Mouse (Mus musculus): ENCODE data around the gene Havcr2. TPM values are rescaled to one million over a fixed set of nuclear protein-coding genes. Genes with fewer than 3 reads are reported as not detected.

Havcr2 gene
- polyA plus RNA-seq, 1 experiment from 2014 or later: 0.21 TPM

DNA sequence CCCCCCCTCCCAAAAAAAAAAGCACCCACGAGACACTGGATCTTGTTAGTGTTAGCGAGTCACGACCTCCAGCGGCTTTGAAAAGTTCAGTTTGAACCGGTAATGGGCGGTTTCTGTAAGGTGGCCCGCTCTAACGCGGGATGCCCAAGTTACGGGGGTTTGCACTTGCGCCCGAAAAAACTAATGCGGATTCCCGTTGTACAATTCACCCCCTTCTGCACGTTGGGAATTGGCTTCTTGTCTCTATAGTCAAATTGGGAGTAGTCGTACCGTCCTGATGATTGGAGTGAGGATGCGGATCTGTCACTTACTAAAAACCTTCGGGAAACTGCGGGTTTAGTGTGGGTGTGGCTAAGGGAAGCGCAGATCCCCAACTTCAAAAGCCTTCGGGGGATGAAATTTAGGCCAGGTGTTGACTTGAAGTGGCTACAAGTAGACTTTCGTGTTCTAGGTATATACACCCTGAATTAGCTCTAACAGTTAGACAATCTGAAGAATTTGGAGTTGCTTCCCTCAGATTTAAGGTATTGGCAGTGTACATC, 17.2 kb upstream of the Havcr2 start:
- H3K27ac ChIP-seq (ENCODE audit: low read depth, low read length): peak overlapping the region; percentile 96
- ATAC-seq: peak; percentile 7; the same call in 1 of the 2 replicates
- WGBS: 1% methylated on average over 23 of the region's 23 CpGs

DNA sequence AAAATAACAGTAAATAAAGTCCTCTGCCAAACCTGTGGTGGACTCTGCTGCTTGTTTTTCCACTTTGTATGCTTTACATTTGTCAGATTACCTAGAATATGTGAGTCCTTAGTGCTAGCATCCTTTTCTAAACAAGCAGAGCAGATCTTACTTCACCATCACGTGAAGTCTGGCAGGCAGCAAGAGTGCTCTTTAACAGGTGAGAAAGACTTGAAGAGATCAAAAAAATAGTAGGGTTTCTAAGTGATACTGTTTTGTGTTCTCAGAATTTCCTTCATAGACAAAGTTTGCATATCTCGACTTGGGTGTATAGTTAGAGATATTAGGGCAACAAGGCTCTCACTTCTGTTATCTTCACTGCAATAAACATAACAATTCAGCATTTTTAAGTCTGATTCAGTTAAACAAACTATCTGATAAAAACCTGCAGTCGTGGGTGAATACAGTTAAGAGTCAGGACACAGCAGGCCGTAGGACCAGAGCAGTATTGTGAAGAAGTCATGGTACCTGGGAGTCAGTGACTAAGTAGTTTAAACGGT, 15.7 kb upstream of the Havcr2 start:
- no peaks in the 10 kb centered on the region for H3K27me3 ChIP-seq (replicated peaks; ENCODE audit: control insufficient read depth, insufficient read depth, low read length)
- H3K4me3 ChIP-seq (ENCODE audit: low read depth, low read length): no peak overlapping the region
- peaks cover 3% of the 10 kb centered on the region; the same call in 1 of the 2 replicates for H3K4me1 ChIP-seq (replicated peaks; ENCODE audit: control insufficient read depth, insufficient read depth, low read length)
- no peak overlapping the region for H3K9ac ChIP-seq (ENCODE audit: low read depth, low read length)
- no peak for TF ChIP-seq CTCF (IDR thresholded peaks at IDR 0.05; ENCODE audit: low read depth)
- 53% methylated on average over 5 of the region's 5 CpGs for WGBS
- no peak overlapping the region for H3K27ac ChIP-seq (ENCODE audit: low read depth, low read length)
- no peaks in the 10 kb centered on the region for H3K9me3 ChIP-seq (ENCODE audit: control insufficient read depth)
- H3K4me2 ChIP-seq (replicated peaks; ENCODE audit: low read depth): no peak overlapping the region
- no peak for ATAC-seq
- peaks cover 15% of the 10 kb centered on the region; the same call in 1 of the 2 replicates for H3K36me3 ChIP-seq (ENCODE audit: control insufficient read depth, insufficient read depth)

More for the DNA sequence above, 17.2 kb upstream of the Havcr2 start:
- Histone ChIP-seq H3K4me1 (replicated peaks; ENCODE audit: control insufficient read depth, insufficient read depth, low read length) (peaks cover 3% of the 10 kb centered on the region; the same call in 1 of the 2 replicates), H3K36me3 (ENCODE audit: control insufficient read depth, insufficient read depth) (peaks cover 9% of the 10 kb centered on the region; the same call in 1 of the 2 replicates), H3K4me3 (ENCODE audit: low read depth, low read length) (peak overlapping the region; percentile 100), H3K9me3 (ENCODE audit: control insufficient read depth) (no peaks in the 10 kb centered on the region), H3K9ac (ENCODE audit: low read depth, low read length) (peak overlapping the region; percentile 97), H3K27me3 (replicated peaks; ENCODE audit: control insufficient read depth, insufficient read depth, low read length) (no peaks in the 10 kb centered on the region), H3K4me2 (replicated peaks; ENCODE audit: low read depth) (peak overlapping the region; percentile 78)
- TF ChIP-seq CTCF (IDR thresholded peaks at IDR 0.05; ENCODE audit: low read depth): no peak

DNA sequence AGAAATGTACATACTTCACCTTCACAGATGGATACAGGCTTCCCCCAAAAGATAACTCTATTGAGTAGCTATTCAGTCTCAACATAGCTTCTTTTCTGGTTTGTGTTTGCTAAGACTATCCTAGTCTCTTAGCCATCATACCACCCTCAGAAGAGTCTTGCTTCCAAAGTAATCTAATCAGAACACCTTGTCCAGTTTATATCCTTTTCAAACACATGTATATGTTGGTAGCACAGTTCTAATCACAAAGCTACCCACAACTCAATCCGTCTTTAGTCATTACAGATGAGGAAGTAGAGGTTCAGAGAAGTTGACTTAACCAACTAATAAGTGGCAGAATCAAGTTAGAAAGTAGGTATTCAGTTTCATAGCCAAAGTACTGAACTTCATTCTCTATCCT, 13.0 kb upstream of the Havcr2 start:
- Histone ChIP-seq H3K4me2 (replicated peaks; ENCODE audit: low read depth) (no peak overlapping the region), H3K4me3 (ENCODE audit: low read depth, low read length) (no peak overlapping the region), H3K9me3 (ENCODE audit: control insufficient read depth) (no peaks in the 10 kb centered on the region), H3K27me3 (replicated peaks; ENCODE audit: control insufficient read depth, insufficient read depth, low read length) (no peaks in the 10 kb centered on the region), H3K9ac (ENCODE audit: low read depth, low read length) (no peak overlapping the region), H3K27ac (ENCODE audit: low read depth, low read length) (no peak overlapping the region), H3K36me3 (ENCODE audit: control insufficient read depth, insufficient read depth) (peaks cover 15% of the 10 kb centered on the region; the same call in 1 of the 2 replicates), H3K4me1 (replicated peaks; ENCODE audit: control insufficient read depth, insufficient read depth, low read length) (peaks cover 3% of the 10 kb centered on the region; the same call in 1 of the 2 replicates)
- no peak for TF ChIP-seq CTCF (IDR thresholded peaks at IDR 0.05; ENCODE audit: low read depth)
- ATAC-seq: no peak
- WGBS: 81% methylated on average over 1 of the region's 1 CpGs

DNA sequence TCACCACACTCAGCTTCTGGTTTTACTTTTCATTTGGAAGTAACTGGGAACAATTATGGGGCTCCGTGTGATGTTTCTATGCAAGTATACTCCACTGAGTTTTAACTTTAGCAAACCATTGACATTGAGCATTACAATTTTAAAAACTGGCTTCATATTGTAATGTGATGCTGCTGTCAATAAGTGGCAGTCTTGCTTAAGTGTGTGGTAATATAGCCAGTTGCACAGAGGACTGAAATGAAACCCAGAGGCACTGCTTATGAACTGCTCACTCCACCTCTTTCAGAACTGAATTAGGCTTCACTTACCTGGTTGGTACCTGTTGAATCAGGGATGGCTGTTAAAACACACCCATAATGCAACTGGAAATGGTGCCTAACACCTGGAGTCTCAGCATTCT, 11.6 kb upstream of the Havcr2 start:
- ATAC-seq: no peak
- H3K9ac ChIP-seq (ENCODE audit: low read depth, low read length): no peak overlapping the region
- no peaks in the 10 kb centered on the region for H3K4me1 ChIP-seq (replicated peaks; ENCODE audit: control insufficient read depth, insufficient read depth, low read length)
- no peaks in the 10 kb centered on the region for H3K27me3 ChIP-seq (replicated peaks; ENCODE audit: control insufficient read depth, insufficient read depth, low read length)
- peak; percentile 46 for TF ChIP-seq CTCF (IDR thresholded peaks at IDR 0.05; ENCODE audit: low read depth)
- 96% methylated on average over 1 of the region's 1 CpGs for WGBS
- no peak overlapping the region for H3K4me3 ChIP-seq (ENCODE audit: low read depth, low read length)
- H3K9me3 ChIP-seq (ENCODE audit: control insufficient read depth): no peaks in the 10 kb centered on the region
- H3K4me2 ChIP-seq (replicated peaks; ENCODE audit: low read depth): no peak overlapping the region
- no peak overlapping the region for H3K27ac ChIP-seq (ENCODE audit: low read depth, low read length)
- H3K36me3 ChIP-seq (ENCODE audit: control insufficient read depth, insufficient read depth): peaks cover 15% of the 10 kb centered on the region; the same call in 1 of the 2 replicates

DNA sequence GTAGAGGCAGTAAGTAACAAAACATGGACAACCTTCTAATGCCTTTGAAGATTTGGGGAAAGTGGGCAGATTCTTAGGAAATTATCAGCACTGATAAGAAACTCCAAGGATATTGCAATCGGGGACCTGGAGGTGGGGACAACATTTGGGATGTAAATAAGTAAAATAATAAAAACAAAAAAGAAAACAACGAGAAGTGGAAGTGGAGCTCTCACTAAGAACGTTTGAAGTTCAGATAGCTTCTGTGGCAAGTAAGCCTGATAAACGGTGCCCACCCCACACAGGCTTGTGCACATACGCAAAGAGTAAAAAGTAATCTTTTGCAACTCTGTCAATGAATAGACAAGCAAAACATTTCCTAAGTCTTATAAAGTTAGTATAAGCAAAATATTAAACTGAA, 10.8 kb upstream of the Havcr2 start:
- TF ChIP-seq CTCF (IDR thresholded peaks at IDR 0.05; ENCODE audit: low read depth): no peak
- Histone ChIP-seq H3K9me3 (ENCODE audit: control insufficient read depth) (no peaks in the 10 kb centered on the region), H3K9ac (ENCODE audit: low read depth, low read length) (no peak overlapping the region), H3K4me1 (replicated peaks; ENCODE audit: control insufficient read depth, insufficient read depth, low read length) (no peaks in the 10 kb centered on the region), H3K27ac (ENCODE audit: low read depth, low read length) (no peak overlapping the region), H3K36me3 (ENCODE audit: control insufficient read depth, insufficient read depth) (peaks cover 15% of the 10 kb centered on the region; the same call in 1 of the 2 replicates), H3K4me2 (replicated peaks; ENCODE audit: low read depth) (no peak overlapping the region), H3K4me3 (ENCODE audit: low read depth, low read length) (no peak overlapping the region), H3K27me3 (replicated peaks; ENCODE audit: control insufficient read depth, insufficient read depth, low read length) (no peaks in the 10 kb centered on the region)
- WGBS: 81% methylated on average over 5 of the region's 5 CpGs
- ATAC-seq: no peak

DNA sequence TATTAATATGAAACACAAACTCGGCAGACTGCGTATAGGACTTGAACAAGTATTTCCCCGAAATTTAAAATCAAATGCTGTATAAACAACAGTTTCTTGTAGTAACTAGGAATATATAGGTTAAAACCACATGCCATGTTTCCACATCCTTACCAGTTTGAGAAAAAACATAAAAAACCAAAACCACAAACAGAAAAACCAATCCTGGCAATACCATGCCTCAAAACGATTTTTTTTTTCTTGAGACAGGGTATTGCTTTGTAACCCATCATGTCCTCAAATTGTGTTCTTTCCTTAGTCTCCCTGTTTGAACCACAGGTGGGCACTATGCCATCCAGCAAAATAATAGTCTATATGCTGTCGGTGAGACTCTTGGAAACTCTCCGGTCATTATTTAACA, 8.6 kb upstream of the Havcr2 start:
- Histone ChIP-seq H3K4me2 (replicated peaks; ENCODE audit: low read depth) (no peak overlapping the region), H3K27ac (ENCODE audit: low read depth, low read length) (no peak overlapping the region), H3K9me3 (ENCODE audit: control insufficient read depth) (no peaks in the 10 kb centered on the region), H3K9ac (ENCODE audit: low read depth, low read length) (no peak overlapping the region), H3K4me3 (ENCODE audit: low read depth, low read length) (no peak overlapping the region), H3K27me3 (replicated peaks; ENCODE audit: control insufficient read depth, insufficient read depth, low read length) (no peaks in the 10 kb centered on the region), H3K4me1 (replicated peaks; ENCODE audit: control insufficient read depth, insufficient read depth, low read length) (no peaks in the 10 kb centered on the region), H3K36me3 (ENCODE audit: control insufficient read depth, insufficient read depth) (0 out of 2 replicates have a peak, but pooled peaks cover 11% of the 10 kb centered on the region)
- ATAC-seq: no peak
- no peak for TF ChIP-seq CTCF (IDR thresholded peaks at IDR 0.05; ENCODE audit: low read depth)
- 89% methylated on average over 6 of the region's 6 CpGs for WGBS
